Mouse (Mus musculus) sigmoid colon, adult 10 weeks (tissue): Measurements from ENCODE around the gene Usb1. TPM values are rescaled to one million over a fixed set of nuclear protein-coding genes. Genes with fewer than 3 reads are reported as not detected.

Experiments used
- polyA plus RNA-seq: library from polyadenylated mRNA; stranded (reverse); fragments of 350-450 nt; fragmentation: Illumina TruSeq; extraction: RNeasy Lipid Tissue Mini Kit (QIAGEN cat#74804); gene quantifications from one replicate; pipeline ENCODE4 v1.2.3, GENCODE M21; 2014; ENCODE audit warnings: low read depth, low replicate concordance

The Usb1 gene
- polyA plus RNA-seq, result 2.1 TPM

DNA sequence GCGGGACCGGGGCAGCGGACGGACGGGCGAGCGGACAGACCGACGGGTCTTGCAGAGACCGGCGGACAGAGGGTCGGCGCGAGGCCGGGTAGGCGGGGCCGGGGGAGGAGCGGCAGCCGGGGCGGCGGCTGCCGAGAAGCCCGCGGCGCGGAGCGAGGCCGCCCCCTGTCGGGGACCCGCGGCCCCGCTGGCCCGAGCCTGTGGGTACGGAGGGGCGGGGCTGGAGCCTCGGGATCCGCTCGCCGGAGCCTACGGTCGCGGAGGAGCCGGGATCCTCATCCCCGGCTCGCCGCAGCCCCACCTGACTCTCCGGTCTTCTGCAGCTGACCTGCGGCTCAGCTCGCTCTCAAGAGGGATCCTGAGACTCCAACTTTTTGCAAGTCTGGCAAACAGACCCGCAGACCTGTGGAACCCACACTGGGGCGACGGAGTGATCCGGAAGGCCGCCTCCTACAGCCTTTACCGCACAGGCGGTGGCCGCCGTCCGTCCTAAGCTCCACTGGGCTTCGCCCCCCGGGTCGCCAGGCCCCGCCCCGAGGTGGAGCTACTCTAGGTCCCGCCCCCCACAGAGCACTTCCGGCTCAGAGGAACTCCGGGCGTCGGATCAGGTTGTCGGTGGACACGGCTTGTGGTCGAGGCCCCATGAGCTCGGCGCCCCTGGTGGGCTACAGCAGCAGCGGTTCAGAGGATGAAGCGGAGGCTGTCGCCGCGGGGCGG is at the start of gene Usb1, which contains the start of gene Zfp319:
TSS of gene Usb1 (plus strand) at position 565 of the 717 bp plus-strand sequence.
TSS of gene Zfp319 (minus strand) at position 231 of the 717 bp plus-strand sequence.

DNA sequence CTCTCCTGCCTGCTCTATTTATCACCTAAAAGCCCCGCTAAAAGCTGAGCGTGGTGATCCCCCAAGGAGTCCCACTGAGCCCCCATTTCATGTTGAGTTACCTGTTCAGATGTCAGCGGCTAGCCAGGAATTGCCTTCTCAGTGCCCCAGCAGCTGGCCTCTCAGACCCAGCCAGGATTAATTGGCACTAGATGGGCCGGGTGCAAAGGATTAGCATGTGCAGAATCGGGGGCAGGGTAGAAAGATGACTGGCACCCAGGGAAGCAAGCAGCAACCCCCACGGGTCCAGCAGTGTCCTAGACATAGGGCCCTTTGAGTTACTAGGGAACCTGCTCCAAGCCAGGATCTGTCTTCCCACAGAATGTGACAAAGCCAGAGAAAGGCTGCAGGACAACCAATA is 25.7 kb upstream of the Usb1 start, which contains the start of gene Cngb1:
TSS of gene Cngb1 (minus strand) at position 155 of the 400 bp plus-strand sequence.

DNA sequence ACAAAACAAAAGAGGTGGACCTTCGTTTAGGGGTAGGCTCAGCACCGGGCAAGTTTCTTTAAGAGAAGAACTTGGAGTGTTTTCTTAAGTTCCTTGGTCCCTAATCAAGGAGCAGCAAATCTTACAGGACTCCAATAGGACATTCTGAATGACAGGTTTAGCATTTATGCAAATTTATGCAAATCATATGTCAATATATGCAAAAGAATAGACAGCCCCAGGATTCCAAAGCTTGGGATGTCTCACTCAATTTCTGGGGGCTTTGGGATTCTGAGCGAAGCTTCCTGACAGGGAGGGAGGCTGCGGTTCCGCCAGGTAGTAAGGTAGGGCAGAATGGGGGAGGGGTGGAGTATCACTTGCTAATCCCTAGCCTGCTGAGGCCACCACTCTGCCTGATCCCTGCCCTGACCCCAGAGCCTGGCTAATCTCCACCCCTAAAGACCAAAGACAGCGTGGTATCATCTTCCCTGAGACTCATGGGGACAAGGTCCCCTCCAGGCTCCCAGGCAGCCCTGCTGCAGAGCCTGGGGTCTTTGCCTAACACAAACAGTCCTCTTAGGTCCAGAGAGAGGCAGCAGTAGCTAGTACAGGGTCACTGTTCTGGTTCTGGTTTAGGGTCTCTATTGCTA is 21.6 kb upstream of the Usb1 start, which contains the start of gene Tepp:
TSS of gene Tepp (plus strand) at position 225 of the 629 bp plus-strand sequence.

DNA sequence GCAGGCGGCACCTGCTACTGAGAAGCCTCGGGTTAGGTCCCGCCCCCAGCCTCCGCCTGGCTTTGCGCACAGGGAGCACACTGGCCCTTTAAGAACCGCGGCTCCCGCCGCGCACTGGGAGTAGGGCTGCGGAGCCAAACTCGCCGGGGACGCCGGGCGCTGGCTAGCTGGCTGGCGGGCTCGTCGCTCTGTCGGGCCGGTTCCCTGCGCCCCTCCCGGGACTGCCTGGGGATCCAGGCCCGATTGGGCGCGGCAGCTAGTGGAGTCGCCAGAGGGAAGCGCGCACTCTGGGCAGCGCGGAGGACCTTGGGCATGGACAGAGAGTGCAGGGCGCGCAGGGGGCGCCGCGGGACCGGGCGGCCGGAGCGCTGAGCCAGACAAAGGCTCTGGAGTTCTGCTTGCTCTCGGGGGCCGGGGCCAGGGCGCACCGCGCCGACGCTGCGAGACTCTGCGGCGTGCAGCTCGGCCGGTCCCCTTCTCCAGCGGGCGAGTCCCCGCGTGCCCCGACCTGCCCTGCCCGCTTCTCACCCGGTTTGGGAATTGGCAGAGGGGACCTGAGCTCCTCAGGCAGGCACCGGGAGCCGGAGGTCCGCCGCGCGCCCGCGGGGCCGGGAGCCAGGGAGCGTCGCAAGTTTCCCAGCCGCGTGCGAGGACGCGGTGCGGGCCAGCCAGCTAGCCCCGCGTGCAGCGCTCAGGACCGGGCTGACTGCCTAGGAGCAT is 20.2 kb downstream of the Usb1 start, which contains the start of gene Mmp15:
TSS of gene Mmp15 (plus strand) at position 118 of the 720 bp plus-strand sequence.

Other genes starting within 250 kb of the Usb1 start
- gene Kifc3, start 129.5 kb upstream of the Usb1 start, polyA plus RNA-seq, result not detected
- 0.22 TPM for gene Cngb1, start 25.7 kb upstream of the Usb1 start, polyA plus RNA-seq
- not detected for gene Tepp, start 21.7 kb upstream of the Usb1 start, polyA plus RNA-seq
- gene Zfp319, start 334 bp upstream of the Usb1 start, polyA plus RNA-seq, result 1.8 TPM
- 3.1 TPM for gene Mmp15, start 20.0 kb downstream of the Usb1 start, polyA plus RNA-seq
- gene Cfap20, start 102.6 kb downstream of the Usb1 start, polyA plus RNA-seq, result 73.4 TPM
- gene Csnk2a2, start 157.8 kb downstream of the Usb1 start, polyA plus RNA-seq, result 162 TPM
- not detected for gene Ccdc113, start 201.8 kb downstream of the Usb1 start, polyA plus RNA-seq
- not detected for gene Prss54, start 244.1 kb downstream of the Usb1 start, polyA plus RNA-seq